Mouse (Mus musculus): ENCODE results near the gene Npm1. TPM values are rescaled to one million over a fixed set of nuclear protein-coding genes. Genes with fewer than 3 reads are reported as not detected.

Gene Npm1
- polyA plus RNA-seq, 1 experiment: 229 TPM

GRCm38 (mm10) chr11:33104911-33105316 lies 58.1 kb downstream of the Npm1 start:
- no peak for DNase-seq (ENCODE audit: extremely low spot score in 1 of 2, low spot score in 1 of 2)

GRCm38 (mm10) chr11:33103291-33103943 lies 59.6 kb downstream of the Npm1 start:
- no peak for DNase-seq (ENCODE audit: extremely low spot score in 1 of 2, low spot score in 1 of 2)

Other genes starting within 250 kb of the Npm1 start
- gene Fgf18, start 15.8 kb downstream of the Npm1 start, polyA plus RNA-seq (2012; rRNA removed): 0.82 and 0.94 TPM in 2 replicates
- gene Tlx3, start 40.4 kb upstream of the Npm1 start, polyA plus RNA-seq (2012; rRNA removed): not detected in 2 replicates
- gene Gm12117, start 113.5 kb upstream of the Npm1 start, polyA plus RNA-seq (2012; rRNA removed): 0.24 and 1.0 TPM in 2 replicates

Measured in frontal cortex, adult 2 months (tissue).